Mouse (Mus musculus): Measurements from ENCODE around the gene Cdk8. TPM values are rescaled to one million over a fixed set of nuclear protein-coding genes. Genes with fewer than 3 reads are reported as not detected.
A peak's percentile ranks its signal among the peaks of the same experiment; 100 is the strongest.

Gene Cdk8
- total RNA-seq, 2 experiments from 2014 or later = 48.6 to 62.1 TPM

- DNase-seq = no peak
These were observed 46.5 kb downstream of the Cdk8 start for GRCm38 (mm10) chr5:146277513-146277912.

- DNase-seq = no peak
These were observed 49.0 kb downstream of the Cdk8 start for GRCm38 (mm10) chr5:146280012-146280411.

- DNase-seq = no peak
These were observed 50.3 kb downstream of the Cdk8 start for GRCm38 (mm10) chr5:146281241-146281818.

GRCm38 (mm10) chr5:146281884-146282579 lies 51.0 kb downstream of the Cdk8 start:
- DNase-seq = no peak

- peak; percentile 37 for DNase-seq
These were observed 52.9 kb downstream of the Cdk8 start for GRCm38 (mm10) chr5:146283899-146284298.

- DNase-seq = no peak
These were observed 56.4 kb downstream of the Cdk8 start for GRCm38 (mm10) chr5:146287416-146287815.

- DNase-seq = no peak
These were observed 57.0 kb downstream of the Cdk8 start for GRCm38 (mm10) chr5:146288048-146288501.

GRCm38 (mm10) chr5:146289921-146290320 lies 58.9 kb downstream of the Cdk8 start:
- no peak for DNase-seq

- no peak for DNase-seq
These were observed 59.4 kb downstream of the Cdk8 start for GRCm38 (mm10) chr5:146290446-146290845.

- DNase-seq = no peak
These were observed 60.5 kb downstream of the Cdk8 start for GRCm38 (mm10) chr5:146291560-146291959.

- DNase-seq = no peak
These were observed 62.1 kb downstream of the Cdk8 start for GRCm38 (mm10) chr5:146292896-146293680.

- DNase-seq = no peak
These were observed 63.1 kb downstream of the Cdk8 start for GRCm38 (mm10) chr5:146293919-146294700.

- DNase-seq = no peak
These were observed 63.8 kb downstream of the Cdk8 start for GRCm38 (mm10) chr5:146294834-146295233.

GRCm38 (mm10) chr5:146298807-146299519 lies 67.9 kb downstream of the Cdk8 start:
- no peak for DNase-seq

- DNase-seq = peak; percentile 72
These were observed 68.5 kb downstream of the Cdk8 start for GRCm38 (mm10) chr5:146299520-146299870.

GRCm38 (mm10) chr5:146303470-146303869 lies 72.4 kb downstream of the Cdk8 start:
- peak; percentile 82 for DNase-seq

GRCm38 (mm10) chr5:146307046-146307743 lies 76.2 kb downstream of the Cdk8 start:
- DNase-seq = peak; percentile 25

- no peak for DNase-seq
These were observed 76.7 kb downstream of the Cdk8 start for GRCm38 (mm10) chr5:146307744-146308096.

- no peak for DNase-seq
These were observed 83.5 kb downstream of the Cdk8 start for GRCm38 (mm10) chr5:146314538-146314937.

- DNase-seq = no peak
These were observed 84.4 kb downstream of the Cdk8 start for GRCm38 (mm10) chr5:146315268-146315921.

GRCm38 (mm10) chr5:146316316-146316715 lies 85.3 kb downstream of the Cdk8 start:
- DNase-seq = no peak

Measured in adrenal gland, postnatal 10 days (tissue).